Mouse (Mus musculus) liver, embryonic 13.5 days (tissue): ENCODE measurements around the gene Pxt1. TPM values are rescaled to one million over a fixed set of nuclear protein-coding genes. Genes with fewer than 3 reads are reported as not detected.

ENCODE experiments used
- ATAC-seq: fragments of 200-750 bp; cut with Nextera tagmentation; 2 replicates; pipeline ENCODE4 v1.8.0; 2017; ENCODE audit warnings: low read depth, mild to moderate bottlenecking, moderate number of reproducible peaks, moderate library complexity
- DNase-seq: peaks from one replicate; pipeline ENCODE4 v3.0.0; 2022
- H3K27ac ChIP-seq: fragments of 300-500 bp; sonication (generic); 2 replicates; pipeline ENCODE4 v1.5.1; 2015; ENCODE audit warnings: moderate library complexity, mild to moderate bottlenecking, inconsistent platforms
- H3K27me3 ChIP-seq: fragments of 300-500 bp; sonication (generic); 2 replicates; pipeline ENCODE4 v1.6.1; 2015; ENCODE audit warnings: mild to moderate bottlenecking, inconsistent platforms
- H3K36me3 ChIP-seq: fragments of 300-500 bp; sonication (generic); 2 replicates; pipeline ENCODE4 v1.6.1; 2015; ENCODE audit warnings: mild to moderate bottlenecking, inconsistent platforms
- H3K4me1 ChIP-seq: fragments of 300-500 bp; sonication (generic); replicated peaks from 2 replicates; pipeline ENCODE4 v1.6.1; 2015; ENCODE audit warnings: inconsistent platforms
- H3K4me2 ChIP-seq: fragments of 300-500 bp; sonication (generic); 2 replicates; pipeline ENCODE4 v1.6.1; 2015; ENCODE audit warnings: inconsistent platforms, mild to moderate bottlenecking, moderate library complexity
- H3K4me3 ChIP-seq: fragments of 300-500 bp; sonication (generic); replicated peaks from 2 replicates; pipeline ENCODE4 v1.5.1; 2015; ENCODE audit warnings: mild to moderate bottlenecking, inconsistent platforms
- H3K9ac ChIP-seq: fragments of 300-500 bp; sonication (generic); 2 replicates; pipeline ENCODE4 v1.6.1; 2015; ENCODE audit warnings: mild to moderate bottlenecking, inconsistent platforms
- H3K9me3 ChIP-seq: fragments of 300-500 bp; sonication (generic); replicated peaks from 2 replicates; pipeline ENCODE4 v1.6.1; 2016; ENCODE audit warnings: inconsistent platforms
- WGBS: fragments of 180-500 bp; shearing (Covaris S2); methylation state at CpG from one replicate; pipeline ENCODE4 v1.1.7; 2015; ENCODE audit not compliant: insufficient replicate concordance; 5-methylcytosine and 5-hydroxymethylcytosine counted together
- polyA plus RNA-seq: library from polyadenylated mRNA; unstranded; fragments of >200 nt; fragmentation: Nextera tagmentation; extraction: Ambion mirVana; gene quantifications from 2 replicates; pipeline ENCODE4 v1.2.1, GENCODE M21; 2015

The Pxt1 gene
- polyA plus RNA-seq, 1 experiment from 2014 or later = 0.45 TPM

DNA sequence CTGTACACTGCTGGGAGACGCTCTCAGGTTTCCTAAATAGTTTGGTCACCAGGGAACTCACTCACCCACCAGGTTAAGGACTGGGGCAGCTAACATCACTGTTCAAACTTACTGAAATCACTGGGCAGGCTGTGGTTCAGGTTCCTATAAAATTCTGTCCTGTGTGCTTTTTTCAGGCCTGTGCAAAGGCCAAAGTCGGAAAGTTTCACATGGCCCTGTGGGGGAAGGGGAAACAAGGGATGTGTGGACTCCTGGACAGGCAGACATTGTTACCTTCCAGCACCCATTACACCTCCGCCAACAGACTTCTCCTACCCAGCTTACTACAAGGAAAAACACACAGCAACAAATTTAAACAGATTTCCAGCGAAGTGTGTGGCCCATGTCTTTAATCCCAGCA, 35.5 kb upstream of the Pxt1 start:
- WGBS = 78% methylated on average over 4 of the region's 4 CpGs
- Histone ChIP-seq H3K27me3 (no peaks in the 10 kb centered on the region), H3K9ac (no peak overlapping the region), H3K4me2 (no peak overlapping the region), H3K4me1 (peaks cover 4% of the 10 kb centered on the region; the same call in 1 of the 2 replicates), H3K4me3 (no peak overlapping the region), H3K9me3 (no peaks in the 10 kb centered on the region), H3K36me3 (peaks cover 76% of the 10 kb centered on the region), H3K27ac (peak overlapping the region; percentile 49; the same call in 1 of the 2 replicates)
- DNase-seq = no peak
- ATAC-seq = peak; percentile 41; the same call in 1 of the 2 replicates

DNA sequence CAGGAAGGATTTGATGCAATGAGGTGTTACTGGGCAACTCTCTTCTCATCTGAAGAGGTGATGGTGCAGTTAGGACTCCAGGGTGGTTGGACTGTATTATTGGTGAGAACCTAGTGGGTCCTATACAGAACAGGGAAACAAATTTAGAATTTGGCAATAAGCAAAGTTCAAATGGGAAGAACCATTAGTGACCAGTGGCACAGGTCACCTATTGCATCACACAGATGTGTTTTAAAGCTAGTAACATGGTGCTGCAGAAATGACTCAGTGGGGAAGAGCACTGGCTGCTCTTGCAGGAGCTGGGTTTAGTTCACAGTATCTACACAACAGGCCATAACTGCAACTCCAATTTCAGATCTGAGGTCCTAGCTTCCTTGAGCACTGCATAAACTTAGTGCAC, 26.5 kb upstream of the Pxt1 start:
- no peak for DNase-seq
- peaks cover 32% of the 10 kb centered on the region for H3K4me1 ChIP-seq
- H3K9ac ChIP-seq = no peak overlapping the region
- no peaks in the 10 kb centered on the region for H3K27me3 ChIP-seq
- peaks cover 98% of the 10 kb centered on the region for H3K36me3 ChIP-seq
- peak overlapping the region; percentile 30 for H3K27ac ChIP-seq
- H3K4me3 ChIP-seq = no peak overlapping the region
- ATAC-seq = 0 out of 2 replicates have a peak, but pooled peaks have one; percentile 11
- H3K4me2 ChIP-seq = no peak overlapping the region
- H3K9me3 ChIP-seq = no peaks in the 10 kb centered on the region

DNA sequence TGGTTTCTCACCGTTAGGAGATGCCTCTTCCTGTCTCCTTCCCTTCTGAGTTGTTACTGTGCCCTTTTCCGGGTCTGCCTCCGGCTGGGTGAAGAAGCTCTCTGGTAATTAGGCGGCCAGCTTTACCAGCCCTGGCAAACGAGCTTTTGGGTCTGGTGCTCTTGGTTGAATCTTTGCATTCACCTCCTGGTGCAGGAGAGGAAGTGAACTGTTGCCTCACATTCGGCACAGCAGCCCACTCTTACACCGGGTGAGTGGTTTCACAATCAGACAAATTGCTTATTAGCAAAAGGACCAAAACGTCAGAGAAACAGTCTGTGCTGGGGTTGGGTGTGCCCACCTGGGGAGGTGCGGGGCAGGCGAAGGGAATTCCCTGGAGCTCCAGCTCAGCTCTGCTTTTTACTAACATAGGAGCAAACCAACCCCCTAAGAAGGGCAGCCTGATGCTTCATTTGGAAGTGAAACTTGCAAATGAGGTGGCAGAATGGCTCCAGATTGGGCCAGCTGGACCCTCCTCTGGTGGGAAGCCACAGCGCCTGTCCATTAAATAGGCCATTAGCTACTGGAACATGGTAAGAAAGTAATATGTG, 23.5 kb upstream of the Pxt1 start:
- no peak for DNase-seq
- peaks cover 98% of the 10 kb centered on the region for H3K36me3 ChIP-seq
- no peak for ATAC-seq
- no peaks in the 10 kb centered on the region for H3K27me3 ChIP-seq
- no peak overlapping the region for H3K4me3 ChIP-seq
- no peak overlapping the region for H3K9ac ChIP-seq
- H3K4me1 ChIP-seq = peaks cover 37% of the 10 kb centered on the region
- WGBS = 44% methylated on average over 11 of the region's 11 CpGs
- H3K27ac ChIP-seq = peak overlapping the region; percentile 29; the same call in 1 of the 2 replicates
- no peaks in the 10 kb centered on the region for H3K9me3 ChIP-seq
- H3K4me2 ChIP-seq = no peak overlapping the region

DNA sequence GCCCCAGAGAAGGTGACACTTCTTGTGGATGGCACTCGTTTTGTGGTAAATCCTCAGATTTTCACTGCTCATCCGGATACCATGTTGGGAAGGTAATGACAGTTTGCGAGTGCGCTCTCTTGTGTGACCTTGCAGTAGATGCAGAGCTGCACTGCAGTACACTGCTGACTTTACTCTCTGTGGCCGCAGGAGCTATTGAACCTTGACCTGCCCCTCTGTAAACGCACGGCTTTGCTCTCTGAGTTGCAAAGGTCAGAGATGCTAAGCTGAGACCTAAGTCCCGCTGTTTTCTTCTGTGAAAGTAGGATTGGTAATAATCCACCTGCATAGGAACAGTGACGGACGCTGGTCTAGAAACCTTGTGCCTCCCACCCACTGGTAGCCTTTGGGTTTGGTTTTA, 18.0 kb upstream of the Pxt1 start:
- Histone ChIP-seq H3K9me3 (no peaks in the 10 kb centered on the region), H3K9ac (no peak overlapping the region), H3K4me2 (no peak overlapping the region), H3K4me3 (no peak overlapping the region), H3K4me1 (peaks cover 37% of the 10 kb centered on the region), H3K27me3 (no peaks in the 10 kb centered on the region), H3K36me3 (peaks cover 88% of the 10 kb centered on the region), H3K27ac (0 out of 2 replicates have a peak overlapping the region, but pooled peaks have one; percentile 43)
- 86% methylated on average over 10 of the region's 10 CpGs for WGBS
- DNase-seq (no peak), ATAC-seq (0 out of 2 replicates have a peak, but pooled peaks have one; percentile 45)

DNA sequence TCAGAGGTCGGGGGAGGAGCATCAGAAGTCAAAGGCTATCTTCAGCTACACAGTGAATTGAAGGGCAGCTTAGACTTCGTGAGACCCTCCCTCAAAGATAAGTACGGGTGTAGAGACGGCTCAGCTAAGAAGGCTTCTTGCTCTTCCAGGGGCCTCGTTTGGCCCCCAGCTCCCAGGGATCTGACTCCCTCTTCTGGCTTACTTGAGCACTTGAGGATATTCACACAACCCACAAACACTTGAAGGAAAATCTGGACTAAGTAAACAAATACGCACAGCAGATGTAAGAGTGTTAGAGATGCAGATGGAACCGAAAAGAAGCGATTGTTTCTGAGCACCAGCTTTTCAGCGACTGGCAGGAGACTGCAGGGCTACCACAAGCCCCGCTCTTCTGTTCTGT, 17.0 kb upstream of the Pxt1 start:
- H3K4me1 ChIP-seq = peaks cover 36% of the 10 kb centered on the region
- H3K4me2 ChIP-seq = no peak overlapping the region
- DNase-seq = no peak
- H3K4me3 ChIP-seq = no peak overlapping the region
- 0 out of 2 replicates have a peak, but pooled peaks cover 3% of the 10 kb centered on the region for H3K9me3 ChIP-seq
- no peak overlapping the region for H3K9ac ChIP-seq
- ATAC-seq = no peak
- H3K27ac ChIP-seq = peak overlapping the region; percentile 43; the same call in 1 of the 2 replicates
- peaks cover 88% of the 10 kb centered on the region for H3K36me3 ChIP-seq
- WGBS = 61% methylated on average over 10 of the region's 10 CpGs
- H3K27me3 ChIP-seq = no peaks in the 10 kb centered on the region

DNA sequence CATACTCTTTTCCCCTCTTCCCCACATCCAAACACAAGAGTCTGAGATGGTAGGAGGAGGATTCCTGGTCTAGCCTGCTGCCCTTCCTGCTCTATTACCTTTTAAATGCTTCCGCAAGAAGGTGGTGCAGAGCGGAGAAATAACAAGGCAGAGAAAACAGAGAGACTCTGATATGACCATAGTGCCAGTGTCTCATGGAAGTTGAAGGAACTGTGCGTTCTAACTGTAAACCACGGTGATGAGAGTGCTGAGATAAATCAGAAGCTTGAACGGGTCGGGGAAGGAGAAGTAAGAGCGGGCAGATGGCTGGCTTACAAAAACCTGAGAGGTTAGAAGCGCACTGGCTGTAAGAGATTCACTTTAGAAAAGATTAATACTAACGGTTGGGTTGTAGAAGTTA, 10.8 kb upstream of the Pxt1 start:
- DNase-seq (no peak), ATAC-seq (no peak)
- H3K9me3 ChIP-seq = 0 out of 2 replicates have a peak, but pooled peaks cover 3% of the 10 kb centered on the region
- H3K36me3 ChIP-seq = peaks cover 43% of the 10 kb centered on the region
- no peaks in the 10 kb centered on the region for H3K27me3 ChIP-seq
- H3K27ac ChIP-seq = peak overlapping the region; percentile 99
- peak overlapping the region; percentile 94 for H3K9ac ChIP-seq
- H3K4me2 ChIP-seq = peak overlapping the region; percentile 83
- H3K4me3 ChIP-seq = peak overlapping the region; percentile 79
- 54% methylated on average over 9 of the region's 9 CpGs for whole genome bisulfite sequencing
- H3K4me1 ChIP-seq = peaks cover 43% of the 10 kb centered on the region

DNA sequence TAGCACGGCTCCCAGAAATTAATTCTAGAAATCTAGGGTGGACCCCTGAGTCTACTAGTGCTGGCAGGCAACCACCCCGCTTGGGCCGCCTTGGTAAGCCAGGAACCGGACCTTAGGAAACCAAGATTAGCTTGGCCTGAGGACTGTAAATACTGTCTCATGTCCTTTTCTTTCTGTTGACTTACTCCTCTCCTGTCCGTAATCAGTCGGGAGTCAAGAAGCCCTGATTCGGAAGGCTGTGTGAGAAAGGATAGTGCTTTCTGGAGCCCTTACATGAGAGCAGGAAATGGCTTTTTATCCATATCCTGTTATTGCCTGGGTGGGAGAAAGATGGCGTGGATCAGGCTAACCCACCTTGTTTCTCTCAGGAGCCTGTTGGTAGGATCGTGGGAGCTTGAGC, 9.6 kb upstream of the Pxt1 start:
- ATAC-seq = no peak
- H3K4me2 ChIP-seq = peak overlapping the region; percentile 83
- 0 out of 2 replicates have a peak, but pooled peaks cover 3% of the 10 kb centered on the region for H3K9me3 ChIP-seq
- DNase-seq = no peak
- peaks cover 32% of the 10 kb centered on the region for H3K36me3 ChIP-seq
- peaks cover 38% of the 10 kb centered on the region for H3K4me1 ChIP-seq
- peak overlapping the region; percentile 99 for H3K27ac ChIP-seq
- peak overlapping the region; percentile 79 for H3K4me3 ChIP-seq
- 5% methylated on average over 9 of the region's 9 CpGs for WGBS
- H3K27me3 ChIP-seq = no peaks in the 10 kb centered on the region
- peak overlapping the region; percentile 94 for H3K9ac ChIP-seq

DNA sequence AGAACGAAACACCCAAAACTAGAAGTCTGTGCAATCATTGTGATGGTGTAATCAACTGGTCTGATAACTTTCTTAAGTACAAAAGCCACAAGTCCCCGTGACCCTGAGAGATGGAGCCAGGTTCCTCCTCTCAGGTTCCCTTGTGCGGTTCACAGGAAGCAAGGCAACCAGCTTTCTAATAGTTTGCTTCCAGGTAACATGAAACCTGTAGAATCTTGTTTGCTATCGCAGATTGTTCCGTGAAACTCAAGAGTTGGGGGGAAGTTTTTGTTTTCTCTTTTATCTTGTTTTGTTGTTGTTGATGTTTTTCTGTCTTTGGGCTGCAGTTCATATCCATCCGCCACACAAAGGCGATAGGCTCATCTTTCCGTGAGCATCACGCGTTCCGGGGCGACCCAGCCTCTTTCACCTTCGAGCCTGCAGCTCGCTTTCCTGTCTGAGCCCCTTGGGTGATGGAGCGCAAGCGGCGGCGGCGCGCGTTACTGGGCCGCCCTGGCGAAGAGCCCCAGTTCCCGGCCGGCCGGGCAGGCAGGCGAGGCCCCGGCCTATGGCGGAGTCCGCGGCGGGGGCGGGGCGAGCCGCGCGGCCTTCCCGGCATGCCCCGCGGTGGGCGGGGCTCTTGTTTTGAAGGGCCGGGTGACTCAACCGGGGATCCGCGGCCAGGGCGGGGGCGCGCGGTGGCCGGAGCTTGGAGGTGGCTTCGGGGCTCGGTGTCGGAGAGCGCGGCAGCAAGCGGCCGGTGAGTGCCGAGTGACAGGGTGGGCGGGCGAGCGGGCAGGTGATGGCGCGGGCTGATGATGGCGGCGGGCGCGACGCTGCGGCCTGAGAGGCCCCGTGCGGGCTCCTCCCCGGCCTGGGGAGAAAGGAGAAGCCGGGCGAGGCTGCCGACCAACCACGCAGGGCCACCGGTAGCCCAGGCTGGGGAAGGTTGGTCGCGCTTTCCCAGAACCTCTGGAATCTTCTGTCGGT, 8.5 kb upstream of the Pxt1 start, which contains the start of gene Kctd20:
Gene Kctd20, plus strand, starts transcription at position 120 of the 969 bp plus-strand sequence.
- peak; percentile 92 for ATAC-seq
- H3K27me3 ChIP-seq = no peaks in the 10 kb centered on the region
- H3K9me3 ChIP-seq = peaks cover 8% of the 10 kb centered on the region; the same call in 1 of the 2 replicates
- peaks cover 25% of the 10 kb centered on the region for H3K36me3 ChIP-seq
- H3K27ac ChIP-seq = peak within 1 kb of the TSS; percentile 99
- peak within 1 kb of the TSS; percentile 83 for H3K4me2 ChIP-seq
- DNase-seq = peak; percentile 92
- peak within 1 kb of the TSS; percentile 94 for H3K9ac ChIP-seq
- H3K4me3 ChIP-seq = peak within 1 kb of the TSS; percentile 79
- H3K4me1 ChIP-seq = peaks cover 34% of the 10 kb centered on the region
- WGBS = under 1% methylated on average over 79 of the region's 80 CpGs

DNA sequence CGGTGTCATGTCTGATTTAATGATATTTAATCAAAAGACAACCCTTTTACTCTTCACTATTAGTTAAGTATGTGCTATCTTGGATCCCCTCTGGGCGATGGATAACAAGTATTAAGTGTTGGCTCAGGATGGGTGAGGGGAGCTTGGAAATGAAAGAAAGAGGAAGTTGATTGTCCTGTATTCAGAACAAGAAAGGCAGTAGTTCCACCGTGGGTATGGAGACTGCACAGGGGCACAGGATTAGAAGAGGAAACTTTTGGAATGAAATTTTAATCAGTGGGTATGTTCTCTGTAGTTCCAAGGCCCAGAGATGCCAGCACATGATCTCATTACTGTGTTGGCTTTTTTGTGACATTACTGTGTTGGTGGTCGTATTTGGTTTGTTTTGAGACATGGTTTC, 7.1 kb upstream of the Pxt1 start:
- H3K36me3 ChIP-seq = peaks cover 16% of the 10 kb centered on the region
- H3K27ac ChIP-seq = peak overlapping the region; percentile 99
- H3K9ac ChIP-seq = peak overlapping the region; percentile 94; the same call in 1 of the 2 replicates
- peak overlapping the region; percentile 72; the same call in 1 of the 2 replicates for H3K4me2 ChIP-seq
- DNase-seq = no peak
- H3K9me3 ChIP-seq = peaks cover 8% of the 10 kb centered on the region; the same call in 1 of the 2 replicates
- WGBS = 49% methylated on average over 4 of the region's 4 CpGs
- H3K4me3 ChIP-seq = no peak overlapping the region
- ATAC-seq = no peak
- no peaks in the 10 kb centered on the region for H3K27me3 ChIP-seq
- H3K4me1 ChIP-seq = peaks cover 34% of the 10 kb centered on the region

DNA sequence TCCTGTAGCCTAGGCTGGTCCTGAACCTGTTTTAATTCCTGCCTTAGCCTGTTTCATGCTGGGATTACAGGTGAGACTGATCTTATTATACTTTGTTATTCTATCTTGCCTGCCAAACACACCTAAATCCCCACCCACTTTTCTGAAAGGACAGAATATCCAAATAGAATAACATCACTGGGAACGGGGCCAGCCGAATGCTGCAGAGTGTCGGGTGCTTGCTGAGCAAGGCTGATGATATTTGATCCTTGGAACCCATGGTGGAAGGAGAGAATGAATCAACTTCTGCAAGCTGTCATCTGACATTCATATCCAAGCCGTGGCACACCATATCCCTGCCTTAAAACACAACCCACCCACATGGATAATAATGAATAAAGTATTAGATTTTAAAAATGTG, 5.0 kb upstream of the Pxt1 start:
- H3K36me3 ChIP-seq = no peaks in the 10 kb centered on the region
- DNase-seq = no peak
- 80% methylated on average over 4 of the region's 4 CpGs for WGBS
- no peak overlapping the region for H3K4me3 ChIP-seq
- H3K4me2 ChIP-seq = no peak overlapping the region
- H3K27me3 ChIP-seq = no peaks in the 10 kb centered on the region
- peaks cover 8% of the 10 kb centered on the region; the same call in 1 of the 2 replicates for H3K9me3 ChIP-seq
- H3K4me1 ChIP-seq = peaks cover 16% of the 10 kb centered on the region
- no peak for ATAC-seq
- H3K27ac ChIP-seq = no peak overlapping the region
- H3K9ac ChIP-seq = no peak overlapping the region
